Mouse (Mus musculus) embryonic facial prominence, embryonic 13.5 days (tissue): ENCODE data around the gene Slc1a3. TPM values are rescaled to one million over a fixed set of nuclear protein-coding genes. Genes with fewer than 3 reads are reported as not detected.
A peak's percentile ranks its signal among the peaks of the same experiment; 100 is the strongest.

Experiments used
- ATAC-seq: fragments of 200-750 bp; cut with Nextera tagmentation; 2 replicates; pipeline ENCODE4 v1.8.0; 2017; ENCODE audit warnings: low read depth; ENCODE audit not compliant: insufficient number of reproducible peaks, insufficient read depth, low FRiP score, low TSS enrichment
- H3K27ac ChIP-seq: fragments of 300-500 bp; sonication (generic); 2 replicates; pipeline ENCODE4 v1.5.1; 2015; ENCODE audit warnings: moderate library complexity, mild to moderate bottlenecking, inconsistent platforms
- H3K27me3 ChIP-seq: fragments of 300-500 bp; sonication (generic); 2 replicates; pipeline ENCODE4 v1.6.1; 2015; ENCODE audit warnings: mild to moderate bottlenecking, inconsistent platforms
- H3K36me3 ChIP-seq: fragments of 300-500 bp; sonication (generic); 2 replicates; pipeline ENCODE4 v1.6.1; 2015; ENCODE audit warnings: mild to moderate bottlenecking, inconsistent platforms
- H3K4me1 ChIP-seq: fragments of 300-500 bp; sonication (generic); 2 replicates; pipeline ENCODE4 v1.6.1; 2015; ENCODE audit warnings: inconsistent platforms
- H3K4me2 ChIP-seq: fragments of 300-500 bp; sonication (generic); 2 replicates; pipeline ENCODE4 v1.6.1; 2015; ENCODE audit warnings: moderate library complexity, mild to moderate bottlenecking, inconsistent platforms
- H3K4me3 ChIP-seq: fragments of 300-500 bp; sonication (generic); 2 replicates; pipeline ENCODE4 v1.5.1; 2015; ENCODE audit warnings: mild to moderate bottlenecking, inconsistent platforms
- H3K9ac ChIP-seq: fragments of 300-500 bp; sonication (generic); 2 replicates; pipeline ENCODE4 v1.6.1; 2015; ENCODE audit warnings: mild to moderate bottlenecking, inconsistent platforms
- H3K9me3 ChIP-seq: fragments of 300-500 bp; sonication (generic); 2 replicates; pipeline ENCODE4 v1.6.1; 2016; ENCODE audit warnings: inconsistent platforms
- WGBS: fragments of 180-500 bp; shearing (Covaris S2); methylation state at CpG from one replicate; pipeline ENCODE4 v1.1.7; 2015; ENCODE audit warnings: mixed read lengths; 5-methylcytosine and 5-hydroxymethylcytosine counted together
- polyA plus RNA-seq: library from polyadenylated mRNA; unstranded; fragments of >200 nt; fragmentation: Nextera tagmentation; extraction: Ambion mirVana; gene quantifications from 2 replicates; pipeline ENCODE4 v1.2.1, GENCODE M21; 2015

The Slc1a3 gene
- polyA plus RNA-seq, 1 experiment from 2014 or later: 37.2 TPM

- Histone ChIP-seq H3K27me3 (peaks cover 9% of the 10 kb centered on the region), H3K9me3 (no peaks in the 10 kb centered on the region), H3K36me3 (peaks cover 8% of the 10 kb centered on the region), H3K4me1 (peaks cover 33% of the 10 kb centered on the region), H3K27ac (no peak overlapping the region), H3K4me2 (no peak overlapping the region), H3K4me3 (no peak overlapping the region), H3K9ac (no peak overlapping the region)
- 12% methylated on average over 10 of the region's 10 CpGs for WGBS
- no peak for ATAC-seq
These were observed 78.2 kb downstream of the Slc1a3 start for GRCm38 (mm10) chr15:8632361-8632760.

- ATAC-seq: peak; percentile 70
- peak overlapping the region; percentile 69; the same call in 1 of the 2 replicates for H3K27ac ChIP-seq
- peaks cover 37% of the 10 kb centered on the region for H3K4me1 ChIP-seq
- peak overlapping the region; percentile 77 for H3K4me2 ChIP-seq
- 1% methylated on average over 13 of the region's 13 CpGs for WGBS
- no peaks in the 10 kb centered on the region for H3K9me3 ChIP-seq
- H3K36me3 ChIP-seq: no peaks in the 10 kb centered on the region
- H3K27me3 ChIP-seq: peaks cover 14% of the 10 kb centered on the region
- peak overlapping the region; percentile 71 for H3K9ac ChIP-seq
- peak overlapping the region; percentile 43 for H3K4me3 ChIP-seq
These were observed 81.2 kb downstream of the Slc1a3 start for GRCm38 (mm10) chr15:8629317-8629831.

- H3K27me3 ChIP-seq: peaks cover 14% of the 10 kb centered on the region
- H3K9me3 ChIP-seq: no peaks in the 10 kb centered on the region
- 69% methylated on average over 8 of the region's 8 CpGs for WGBS
- H3K27ac ChIP-seq: no peak overlapping the region
- ATAC-seq: no peak
- H3K4me3 ChIP-seq: no peak overlapping the region; the same call in 1 of the 2 replicates
- H3K9ac ChIP-seq: no peak overlapping the region
- H3K36me3 ChIP-seq: no peaks in the 10 kb centered on the region
- H3K4me2 ChIP-seq: peak overlapping the region; percentile 85
- peaks cover 37% of the 10 kb centered on the region for H3K4me1 ChIP-seq
These were observed 82.4 kb downstream of the Slc1a3 start for GRCm38 (mm10) chr15:8628150-8628549.

- peaks cover 14% of the 10 kb centered on the region for H3K27me3 ChIP-seq
- WGBS: 2% methylated on average over 15 of the region's 15 CpGs
- peak overlapping the region; percentile 85 for H3K4me2 ChIP-seq
- H3K4me1 ChIP-seq: peaks cover 32% of the 10 kb centered on the region
- H3K27ac ChIP-seq: no peak overlapping the region
- peak overlapping the region; percentile 63 for H3K9ac ChIP-seq
- no peak for ATAC-seq
- no peaks in the 10 kb centered on the region for H3K9me3 ChIP-seq
- H3K4me3 ChIP-seq: peak overlapping the region; percentile 44
- H3K36me3 ChIP-seq: no peaks in the 10 kb centered on the region
These were observed 83.4 kb downstream of the Slc1a3 start for GRCm38 (mm10) chr15:8627097-8627537.

GRCm38 (mm10) chr15:8625370-8625769 lies 85.2 kb downstream of the Slc1a3 start:
- 37% methylated on average over 7 of the region's 7 CpGs for WGBS

GRCm38 (mm10) chr15:8623879-8624278 lies 86.7 kb downstream of the Slc1a3 start:
- Histone ChIP-seq H3K9ac (no peak overlapping the region), H3K36me3 (no peaks in the 10 kb centered on the region), H3K27ac (no peak overlapping the region), H3K27me3 (peaks cover 14% of the 10 kb centered on the region), H3K4me1 (peaks cover 12% of the 10 kb centered on the region), H3K4me3 (no peak overlapping the region), H3K4me2 (no peak overlapping the region), H3K9me3 (no peaks in the 10 kb centered on the region)
- no peak for ATAC-seq

More at GRCm38 (mm10) chr15:8625370-8625769, 85.2 kb downstream of the Slc1a3 start:
- no peak overlapping the region for H3K4me2 ChIP-seq
- peaks cover 14% of the 10 kb centered on the region for H3K27me3 ChIP-seq
- H3K36me3 ChIP-seq: no peaks in the 10 kb centered on the region
- no peak for ATAC-seq
- H3K27ac ChIP-seq: no peak overlapping the region
- no peak overlapping the region for H3K4me3 ChIP-seq
- no peaks in the 10 kb centered on the region for H3K9me3 ChIP-seq
- peaks cover 27% of the 10 kb centered on the region for H3K4me1 ChIP-seq
- no peak overlapping the region for H3K9ac ChIP-seq

- Histone ChIP-seq H3K9me3 (no peaks in the 10 kb centered on the region), H3K27me3 (no peaks in the 10 kb centered on the region; the same call in 1 of the 2 replicates), H3K4me2 (no peak overlapping the region), H3K4me3 (no peak overlapping the region), H3K9ac (no peak overlapping the region), H3K4me1 (no peaks in the 10 kb centered on the region; the same call in 1 of the 2 replicates), H3K27ac (no peak overlapping the region), H3K36me3 (no peaks in the 10 kb centered on the region)
- ATAC-seq: no peak
- WGBS: 74% methylated on average over 18 of the region's 18 CpGs
These were observed 91.0 kb downstream of the Slc1a3 start for GRCm38 (mm10) chr15:8619479-8620026.

- H3K9ac ChIP-seq: no peak overlapping the region
- no peaks in the 10 kb centered on the region for H3K9me3 ChIP-seq
- H3K27ac ChIP-seq: no peak overlapping the region
- WGBS: 76% methylated on average over 12 of the region's 12 CpGs
- no peaks in the 10 kb centered on the region; the same call in 1 of the 2 replicates for H3K27me3 ChIP-seq
- H3K4me1 ChIP-seq: no peaks in the 10 kb centered on the region; the same call in 1 of the 2 replicates
- ATAC-seq: no peak
- H3K36me3 ChIP-seq: no peaks in the 10 kb centered on the region
- no peak overlapping the region for H3K4me3 ChIP-seq
- H3K4me2 ChIP-seq: no peak overlapping the region
These were observed 94.3 kb downstream of the Slc1a3 start for GRCm38 (mm10) chr15:8616290-8616689.

- Histone ChIP-seq H3K9ac (no peak overlapping the region), H3K4me1 (no peaks in the 10 kb centered on the region; the same call in 1 of the 2 replicates), H3K27ac (no peak overlapping the region), H3K4me3 (no peak overlapping the region), H3K9me3 (no peaks in the 10 kb centered on the region), H3K36me3 (no peaks in the 10 kb centered on the region), H3K4me2 (no peak overlapping the region), H3K27me3 (no peaks in the 10 kb centered on the region; the same call in 1 of the 2 replicates)
- no peak for ATAC-seq
- WGBS: 63% methylated on average over 11 of the region's 11 CpGs
These were observed 94.9 kb downstream of the Slc1a3 start for GRCm38 (mm10) chr15:8615511-8616224.

- 87% methylated on average over 5 of the region's 5 CpGs for WGBS
- no peaks in the 10 kb centered on the region for H3K9me3 ChIP-seq
- no peaks in the 10 kb centered on the region; the same call in 1 of the 2 replicates for H3K4me1 ChIP-seq
- no peak overlapping the region for H3K9ac ChIP-seq
- no peaks in the 10 kb centered on the region for H3K36me3 ChIP-seq
- H3K27me3 ChIP-seq: no peaks in the 10 kb centered on the region; the same call in 1 of the 2 replicates
- H3K27ac ChIP-seq: no peak overlapping the region
- H3K4me3 ChIP-seq: no peak overlapping the region
- no peak for ATAC-seq
- no peak overlapping the region for H3K4me2 ChIP-seq
These were observed 95.9 kb downstream of the Slc1a3 start for GRCm38 (mm10) chr15:8614701-8615100.

- Histone ChIP-seq H3K9ac (no peak overlapping the region), H3K27ac (no peak overlapping the region), H3K4me3 (no peak overlapping the region), H3K4me2 (no peak overlapping the region), H3K27me3 (no peaks in the 10 kb centered on the region), H3K9me3 (no peaks in the 10 kb centered on the region), H3K36me3 (no peaks in the 10 kb centered on the region), H3K4me1 (0 out of 2 replicates have a peak, but pooled peaks cover 5% of the 10 kb centered on the region)
- 56% methylated on average over 6 of the region's 6 CpGs for WGBS
- peak; percentile 81 for ATAC-seq
These were observed 104.9 kb downstream of the Slc1a3 start for GRCm38 (mm10) chr15:8605538-8606188.
